ENCODE assay signal across 39 mouse cellular contexts in genomic region chr2:26176731-26177130, GRCm38 (mm10). TPM values are rescaled to one million over a fixed set of nuclear protein-coding genes. Genes with fewer than 3 reads are reported as not detected.
DNase-seq lines count a peak whose midpoint lies in the region; ATAC-seq and TF ChIP-seq lines count a peak whose summit lies in the region.
"Had no signal": no experiment of that assay in that cellular context is flagged by ENCODE, and none has a peak within 500 bp of the region (broad histone marks: within the 10 kb centered on the region; RNA-seq: fewer than 3 reads in every experiment).

No protein-coding gene starts in this region.

- H3K36me3 ChIP-seq in heart, embryonic 10.5 days = no peaks in the 10 kb centered on the region
- H3K36me3 ChIP-seq in stomach, embryonic 15.5 days = no peaks in the 10 kb centered on the region
- no peaks in the 10 kb centered on the region for H3K36me3 ChIP-seq in stomach, postnatal 0 days (ENCODE audit: control insufficient read depth, insufficient read depth, low read length)
- H3K36me3 ChIP-seq in liver, embryonic 14.5 days (replicated peaks; ENCODE audit: control insufficient read depth, insufficient read depth, low read depth) = no peaks in the 10 kb centered on the region
- H3K36me3 ChIP-seq: embryonic facial prominence, embryonic 13.5 days; forebrain, embryonic 12.5 days; hindbrain, embryonic 15.5 days; limb, embryonic 10.5 days; limb, embryonic 15.5 days; lung, embryonic 15.5 days; midbrain, embryonic 13.5 days; neural tube, embryonic 13.5 days had no signal

- H3K27me3 ChIP-seq in heart, embryonic 10.5 days (ENCODE audit: insufficient read depth, poor library complexity, severe bottlenecking) = peaks cover 21% of the 10 kb centered on the region
- no peaks in the 10 kb centered on the region for H3K27me3 ChIP-seq in stomach, embryonic 15.5 days (replicated peaks)
- no peaks in the 10 kb centered on the region for H3K27me3 ChIP-seq in stomach, postnatal 0 days (ENCODE audit: control insufficient read depth, insufficient read depth, low read length)
- H3K27me3 ChIP-seq in liver, embryonic 14.5 days (ENCODE audit: control insufficient read depth, insufficient read depth, low read length) = no peaks in the 10 kb centered on the region
- H3K27me3 ChIP-seq: forebrain, embryonic 12.5 days; hindbrain, embryonic 15.5 days; lung, embryonic 15.5 days; midbrain, embryonic 13.5 days had no signal

- DNase-seq in heart, embryonic 10.5 days (ENCODE audit: low spot score) = no peak
- no peak for DNase-seq in heart, postnatal 36 days
- no peak for DNase-seq in stomach, postnatal 0 days (ENCODE audit: low spot score)
- DNase-seq in liver, embryonic 14.5 days (ENCODE audit: low read depth in 3 of 3, low spot score in 3 of 3) = peak in 2 of 3 experiments; percentile 40 to 56
- DNase-seq in lung, postnatal 10 days = no peak
- no peak for DNase-seq in cerebellum, adult 11-12 months
- DNase-seq: adrenal gland, adult 2 months; adrenal gland, postnatal 36 days; cerebellum, adult 11 months; cerebellum, adult 9-11 months; gastrocnemius, postnatal 14 days; kidney, adult 18-20 months; kidney, postnatal 36 days; layer of hippocampus, postnatal 36 days; lung, postnatal 36 days; thymus, postnatal 14 days had no signal

- 12% methylated on average over 5 of the region's 5 CpGs for WGBS in heart, embryonic 10.5 days
- WGBS in stomach, embryonic 15.5 days = 47% methylated on average over 5 of the region's 5 CpGs
- WGBS in stomach, postnatal 0 days = 55% methylated on average over 5 of the region's 5 CpGs
- 11% methylated on average over 5 of the region's 5 CpGs for WGBS in liver, embryonic 14.5 days (ENCODE audit: insufficient replicate concordance)

- intact Hi-C loops in heart, postnatal 36 days (cut with DNase I) = no loop called here

- H3K9me3 ChIP-seq in heart, embryonic 10.5 days = no peaks in the 10 kb centered on the region
- no peaks in the 10 kb centered on the region for H3K9me3 ChIP-seq in stomach, embryonic 15.5 days
- no peaks in the 10 kb centered on the region for H3K9me3 ChIP-seq in stomach, postnatal 0 days (ENCODE audit: control insufficient read depth, low read length)
- H3K9me3 ChIP-seq in liver, embryonic 14.5 days (ENCODE audit: control insufficient read depth, low read length) = no peaks in the 10 kb centered on the region
- H3K9me3 ChIP-seq: embryonic facial prominence, embryonic 13.5 days; forebrain, embryonic 12.5 days; hindbrain, embryonic 15.5 days; limb, embryonic 10.5 days; limb, embryonic 15.5 days; lung, embryonic 15.5 days; megakaryocyte, embryonic 14.5 days; midbrain, embryonic 13.5 days; neural tube, embryonic 13.5 days had no signal

- H3K4me2 ChIP-seq in stomach, embryonic 15.5 days = no peak overlapping the region
- H3K4me2 ChIP-seq in stomach, postnatal 0 days (replicated peaks; ENCODE audit: low read depth) = no peak overlapping the region
- peak overlapping the region; percentile 48 for H3K4me2 ChIP-seq in liver, embryonic 14.5 days (ENCODE audit: low read depth)
- H3K4me2 ChIP-seq: embryonic facial prominence, embryonic 13.5 days; forebrain, embryonic 12.5 days; hindbrain, embryonic 15.5 days; limb, embryonic 15.5 days; lung, embryonic 15.5 days; midbrain, embryonic 13.5 days; neural tube, embryonic 13.5 days had no signal

- peaks cover 30% of the 10 kb centered on the region for H3K4me1 ChIP-seq in heart, embryonic 10.5 days
- H3K4me1 ChIP-seq in stomach, embryonic 15.5 days = no peaks in the 10 kb centered on the region
- no peaks in the 10 kb centered on the region for H3K4me1 ChIP-seq in stomach, postnatal 0 days (replicated peaks; ENCODE audit: control insufficient read depth, insufficient read depth)
- peaks cover 9 to 18% of the 10 kb centered on the region in 2 experiments; a peak in 3 of 4 replicates for H3K4me1 ChIP-seq in liver, embryonic 14.5 days (replicated peaks; ENCODE audit: control insufficient read depth in 2 of 2, insufficient read depth in 2 of 2, low read length in 1 of 2)
- H3K4me1 ChIP-seq: embryonic facial prominence, embryonic 13.5 days; forebrain, embryonic 12.5 days; hindbrain, embryonic 15.5 days; limb, embryonic 15.5 days; lung, embryonic 15.5 days; megakaryocyte, embryonic 14.5 days had no signal

- no peak overlapping the region for H3K9ac ChIP-seq in stomach, embryonic 15.5 days
- no peak overlapping the region for H3K9ac ChIP-seq in stomach, postnatal 0 days (ENCODE audit: low read length)
- H3K9ac ChIP-seq in liver, embryonic 14.5 days (replicated peaks) = peak overlapping the region; percentile 39; the same call in 1 of the 2 replicates
- H3K9ac ChIP-seq: embryonic facial prominence, embryonic 13.5 days; forebrain, embryonic 12.5 days; hindbrain, embryonic 15.5 days; limb, embryonic 15.5 days; lung, embryonic 15.5 days; midbrain, embryonic 13.5 days; neural tube, embryonic 13.5 days had no signal

- H3K27ac ChIP-seq in heart, embryonic 10.5 days = peak overlapping the region; percentile 44; the same call in 1 of the 2 replicates
- no peak overlapping the region for H3K27ac ChIP-seq in stomach, embryonic 15.5 days
- no peak overlapping the region for H3K27ac ChIP-seq in stomach, postnatal 0 days (replicated peaks)
- peak overlapping the region; percentile 32 for H3K27ac ChIP-seq in liver, embryonic 14.5 days
- H3K27ac ChIP-seq: embryonic facial prominence, embryonic 13.5 days; forebrain, embryonic 12.5 days; hindbrain, embryonic 15.5 days; limb, embryonic 10.5 days; limb, embryonic 15.5 days; lung, embryonic 15.5 days; midbrain, embryonic 13.5 days had no signal

- no peak for TF ChIP-seq EP300 in stomach, postnatal 0 days (optimal IDR thresholded peaks at IDR 0.05)
- peak; percentile 85 for TF ChIP-seq EP300 in liver, embryonic 14.5 days (IDR thresholded peaks at IDR 0.05; ENCODE audit: low read depth)

- peak; percentile 42; the same call in 1 of the 2 replicates for ATAC-seq in stomach, embryonic 15.5 days (ENCODE audit: insufficient read depth, low FRiP score, low read depth)
- ATAC-seq in stomach, postnatal 0 days (ENCODE audit: low FRiP score, low TSS enrichment) = no peak
- ATAC-seq in liver, embryonic 14.5 days (ENCODE audit: insufficient read depth) = peak; percentile 89
- ATAC-seq in megakaryocyte-erythroid progenitor cell, adult 5-6 weeks (replicated peaks; ENCODE audit: low FRiP score, low TSS enrichment, poor library complexity, severe bottlenecking) = peak; percentile 84
- ATAC-seq: activated CD4-positive, CD25-positive, alpha-beta regulatory T cell, adult 4 months; inflammation-experienced regulatory T-cells, adult 6 months; midbrain, embryonic 13.5 days had no signal

- TF ChIP-seq CTCF in stomach, postnatal 0 days (IDR thresholded peaks at IDR 0.05; ENCODE audit: low read depth) = no peak
- TF ChIP-seq CTCF in liver, embryonic 14.5 days (IDR thresholded peaks at IDR 0.05; ENCODE audit: low read depth) = no peak

- no peak overlapping the region for H3K4me3 ChIP-seq in heart, embryonic 10.5 days
- H3K4me3 ChIP-seq in stomach, embryonic 15.5 days (replicated peaks) = no peak overlapping the region
- H3K4me3 ChIP-seq in stomach, postnatal 0 days (ENCODE audit: low read depth, low read length) = no peak overlapping the region
- H3K4me3 ChIP-seq in liver, embryonic 14.5 days (ENCODE audit: insufficient read depth in 1 of 2, low read depth in 2 of 2, low read length in 2 of 2) = no peak overlapping the region
- H3K4me3 ChIP-seq: embryonic facial prominence, embryonic 13.5 days; erythroblast, embryonic 14.5 days; forebrain, embryonic 12.5 days; hindbrain, embryonic 15.5 days; limb, embryonic 10.5 days; limb, embryonic 15.5 days; lung, embryonic 15.5 days; megakaryocyte, embryonic 14.5 days; midbrain, embryonic 13.5 days; neural tube, embryonic 13.5 days had no signal

RNA-seq across cellular contexts. Expression of gene Lhx3, which starts 31.4 kb away (rescaled TPM):
- polyA plus RNA-seq in heart, embryonic 10.5 days (2016; fragmentation: Nextera tagmentation; extraction: Ambion mirVana) = 0.09 and 0.48 TPM in 2 replicates
- total RNA-seq in heart, postnatal 36 days (2021) = not detected
- 0.08 TPM in 1 of 2 replicates, not detected in the other for polyA plus RNA-seq in stomach, embryonic 15.5 days (2015; fragmentation: Nextera tagmentation; extraction: Ambion mirVana)
- polyA plus RNA-seq in stomach, postnatal 0 days (2015; fragmentation: Nextera tagmentation; extraction: Ambion mirVana) = not detected in 2 replicates
- polyA plus RNA-seq in liver, embryonic 14.5 days (2012; rRNA removed) = 0.02 TPM in 1 of 2 replicates, not detected in the other
- not detected in 2 replicates for polyA plus RNA-seq in liver, embryonic 14.5 days (2014; fragmentation: Nextera tagmentation; extraction: Ambion mirVana)
- total RNA-seq in megakaryocyte-erythroid progenitor cell, adult 5-6 weeks (2014; fragmentation: Nextera tagmentation) = not detected in 2 replicates
- total RNA-seq in megakaryocyte-erythroid progenitor cell, adult 5-6 weeks (2017) = not detected in 2 replicates
- total RNA-seq: CH12.LX; common myeloid progenitor, adult 5-6 weeks; gastrocnemius, postnatal 14 days; granulocyte monocyte progenitor cell, adult 5-6 weeks; heart, postnatal 25 days; layer of hippocampus, postnatal 36 days; left cerebral cortex, postnatal 10 days had no signal
- polyA plus RNA-seq: activated CD4-positive, CD25-positive, alpha-beta regulatory T cell, adult 4 months; C2C12; erythroblast, embryonic 14.5 days; forebrain, embryonic 12.5 days; heart, embryonic 14.5 days; inflammation-experienced regulatory T-cells, adult 6 months; kidney, embryonic 16.5 days; limb, embryonic 10.5 days; limb, embryonic 15.5 days; lung, embryonic 15.5 days; stomach, embryonic 14.5 days had no signal

RNA-seq across cellular contexts. Expression of gene Nacc2, which starts 53.7 kb away (rescaled TPM):
- polyA plus RNA-seq in heart, embryonic 10.5 days (2016; fragmentation: Nextera tagmentation; extraction: Ambion mirVana) = 5.1 and 5.4 TPM in 2 replicates
- total RNA-seq in heart, postnatal 36 days (2021) = 10 to 100 TPM; 23.4 to 25.3 TPM
- 14.1 and 16.5 TPM in 2 replicates for polyA plus RNA-seq in stomach, embryonic 15.5 days (2015; fragmentation: Nextera tagmentation; extraction: Ambion mirVana)
- polyA plus RNA-seq in stomach, postnatal 0 days (2015; fragmentation: Nextera tagmentation; extraction: Ambion mirVana) = 12.6 and 13.3 TPM in 2 replicates
- 1.4 TPM in 2 replicates for polyA plus RNA-seq in liver, embryonic 14.5 days (2012; rRNA removed)
- 2.4 and 3.1 TPM in 2 replicates for polyA plus RNA-seq in liver, embryonic 14.5 days (2014; fragmentation: Nextera tagmentation; extraction: Ambion mirVana)
- 5.2 and 8.5 TPM in 2 replicates for total RNA-seq in megakaryocyte-erythroid progenitor cell, adult 5-6 weeks (2014; fragmentation: Nextera tagmentation)
- 3.8 and 3.9 TPM in 2 replicates for total RNA-seq in megakaryocyte-erythroid progenitor cell, adult 5-6 weeks (2017)

Comparison
In these comparisons a context has a peak if more than half of its experiments do, and no peak if none do; other contexts are left out.
1. DNase-seq: peak in liver, embryonic 14.5 days (2 of 3); none in heart, embryonic 10.5 days (single experiment), heart, postnatal 36 days (0 of 2), stomach, postnatal 0 days (single experiment), lung, postnatal 10 days (single experiment) and cerebellum, adult 11-12 months (single experiment).
2. H3K27ac ChIP-seq: peak in heart, embryonic 10.5 days (single experiment) and liver, embryonic 14.5 days (single experiment); none in stomach, embryonic 15.5 days (single experiment) and stomach, postnatal 0 days (single experiment).